ENCODE assay signal across 9 mouse cellular contexts in genomic region chr6:87621281-87621680, GRCm38 (mm10). TPM values are rescaled to one million over a fixed set of nuclear protein-coding genes. Genes with fewer than 3 reads are reported as not detected.
DNase-seq lines count a peak whose midpoint lies in the region; ATAC-seq and TF ChIP-seq lines count a peak whose summit lies in the region.
"Had no signal": no experiment of that assay in that cellular context is flagged by ENCODE, and none has a peak within 500 bp of the region (broad histone marks: within the 10 kb centered on the region; RNA-seq: fewer than 3 reads in every experiment).

No protein-coding gene starts in this region.

- H3K27ac ChIP-seq in midbrain, embryonic 14.5 days (replicated peaks; ENCODE audit: low read depth, low read length) = no peak overlapping the region
- no peak overlapping the region for H3K27ac ChIP-seq in midbrain, embryonic 10.5 days (replicated peaks)
- H3K27ac ChIP-seq in heart, embryonic 16.5 days (ENCODE audit: low read length) = peak overlapping the region; percentile 40; the same call in 1 of the 2 replicates
- peak overlapping the region; percentile 83 for H3K27ac ChIP-seq in lung, embryonic 14.5 days (ENCODE audit: low read depth)

- DNase-seq in midbrain, embryonic 14.5 days = peak; percentile 68
- no peak for DNase-seq in midbrain, embryonic 10.5 days (ENCODE audit: low spot score)
- peak; percentile 17 for DNase-seq in cerebellum, adult 9-11 months
- DNase-seq in lung, embryonic 14.5 days = peak; percentile 85
- DNase-seq in left cerebral cortex, adult 11 months (ENCODE audit: low spot score) = no peak
- no peak for DNase-seq in layer of hippocampus, postnatal 36 days

- TF ChIP-seq CTCF in lung, embryonic 14.5 days (IDR thresholded peaks at IDR 0.05; ENCODE audit: low read depth) = no peak

- H3K9me3 ChIP-seq in midbrain, embryonic 14.5 days (ENCODE audit: control insufficient read depth, low read length) = no peaks in the 10 kb centered on the region
- no peaks in the 10 kb centered on the region for H3K9me3 ChIP-seq in midbrain, embryonic 10.5 days (replicated peaks)
- no peaks in the 10 kb centered on the region for H3K9me3 ChIP-seq in heart, embryonic 16.5 days (replicated peaks; ENCODE audit: control insufficient read depth, low read length)
- H3K9me3 ChIP-seq in lung, embryonic 14.5 days (ENCODE audit: low read depth, low read length) = no peaks in the 10 kb centered on the region

- no peaks in the 10 kb centered on the region for H3K36me3 ChIP-seq in midbrain, embryonic 14.5 days (ENCODE audit: control insufficient read depth, insufficient read depth, low read length)
- no peaks in the 10 kb centered on the region for H3K36me3 ChIP-seq in midbrain, embryonic 10.5 days
- no peaks in the 10 kb centered on the region for H3K36me3 ChIP-seq in heart, embryonic 16.5 days (ENCODE audit: control insufficient read depth, insufficient read depth)
- H3K36me3 ChIP-seq in lung, embryonic 14.5 days (ENCODE audit: insufficient read depth) = no peaks in the 10 kb centered on the region

- no peaks in the 10 kb centered on the region for H3K4me1 ChIP-seq in midbrain, embryonic 14.5 days (ENCODE audit: control insufficient read depth, insufficient read depth, low read length)
- no peaks in the 10 kb centered on the region; the same call in 1 of the 2 replicates for H3K4me1 ChIP-seq in midbrain, embryonic 10.5 days
- H3K4me1 ChIP-seq in heart, embryonic 16.5 days (ENCODE audit: control insufficient read depth, insufficient read depth, low read length) = peaks cover 6% of the 10 kb centered on the region
- H3K4me1 ChIP-seq in lung, embryonic 14.5 days (ENCODE audit: insufficient read depth) = peaks cover 14% of the 10 kb centered on the region

- H3K4me3 ChIP-seq in midbrain, embryonic 14.5 days (replicated peaks; ENCODE audit: low read depth, low read length) = no peak overlapping the region
- no peak overlapping the region for H3K4me3 ChIP-seq in midbrain, embryonic 10.5 days
- no peak overlapping the region for H3K4me3 ChIP-seq in heart, embryonic 16.5 days (ENCODE audit: low read length)
- no peak overlapping the region for H3K4me3 ChIP-seq in lung, embryonic 14.5 days (ENCODE audit: low read depth, low read length)
- H3K4me3 ChIP-seq: myocyte had no signal

- WGBS in midbrain, embryonic 14.5 days = 50% methylated on average over 3 of the region's 3 CpGs
- 83% methylated on average over 3 of the region's 3 CpGs for WGBS in midbrain, embryonic 10.5 days
- 28% methylated on average over 3 of the region's 3 CpGs for WGBS in heart, embryonic 16.5 days
- 17% methylated on average over 3 of the region's 3 CpGs for WGBS in lung, embryonic 14.5 days

- peak; percentile 53; the same call in 1 of the 2 replicates for ATAC-seq in midbrain, embryonic 14.5 days (ENCODE audit: low FRiP score, low TSS enrichment)
- ATAC-seq in heart, embryonic 16.5 days (replicated peaks; ENCODE audit: extremely low read depth, insufficient read depth, low FRiP score) = peak; percentile 83
- peak; percentile 89 for ATAC-seq in lung, embryonic 14.5 days (ENCODE audit: insufficient read depth)
- ATAC-seq in activated CD4-positive, CD25-positive, alpha-beta regulatory T cell, adult 4 months = no peak

- H3K27me3 ChIP-seq in midbrain, embryonic 14.5 days (ENCODE audit: control insufficient read depth, insufficient read depth, low read length) = no peaks in the 10 kb centered on the region
- no peaks in the 10 kb centered on the region for H3K27me3 ChIP-seq in midbrain, embryonic 10.5 days (ENCODE audit: low read depth, poor library complexity, severe bottlenecking)
- H3K27me3 ChIP-seq in heart, embryonic 16.5 days (ENCODE audit: control insufficient read depth, insufficient read depth, low read length) = no peaks in the 10 kb centered on the region
- H3K27me3 ChIP-seq in lung, embryonic 14.5 days (ENCODE audit: insufficient read depth, low read length) = no peaks in the 10 kb centered on the region

- no peak overlapping the region for H3K4me2 ChIP-seq in midbrain, embryonic 14.5 days (ENCODE audit: low read length)
- no peak overlapping the region for H3K4me2 ChIP-seq in heart, embryonic 16.5 days (ENCODE audit: low read depth, low read length)
- H3K4me2 ChIP-seq in lung, embryonic 14.5 days = no peak overlapping the region

- H3K9ac ChIP-seq in midbrain, embryonic 14.5 days (replicated peaks; ENCODE audit: low read length) = no peak overlapping the region
- no peak overlapping the region for H3K9ac ChIP-seq in heart, embryonic 16.5 days (ENCODE audit: low read length)
- no peak overlapping the region for H3K9ac ChIP-seq in lung, embryonic 14.5 days

RNA-seq across cellular contexts. Expression of gene Prokr1, which starts 30.7 kb away (rescaled TPM):
- polyA plus RNA-seq in midbrain, embryonic 14.5 days (2014; fragmentation: Nextera tagmentation; extraction: Ambion mirVana) = 1.00 and 1.5 TPM in 2 replicates
- 3.1 and 3.4 TPM in 2 replicates for polyA plus RNA-seq in midbrain, embryonic 10.5 days (2016; fragmentation: Nextera tagmentation; extraction: Ambion mirVana)
- polyA plus RNA-seq in heart, embryonic 16.5 days (2015; fragmentation: Nextera tagmentation; extraction: Ambion mirVana) = 0.87 and 1.4 TPM in 2 replicates
- polyA plus RNA-seq in lung, embryonic 14.5 days (2014; fragmentation: Nextera tagmentation; extraction: Ambion mirVana) = 2.5 and 3.2 TPM in 2 replicates
- polyA plus RNA-seq in activated CD4-positive, CD25-positive, alpha-beta regulatory T cell, adult 4 months (2017; shearing (Covaris generic)) = not detected
- under 1 TPM in 1 of 2 experiments, not detected in 1; 0.25 TPM for total RNA-seq in layer of hippocampus, postnatal 36 days (2021)

RNA-seq across cellular contexts. Expression of gene Aplf, which starts 50.7 kb away (rescaled TPM):
- 6.0 and 8.4 TPM in 2 replicates for polyA plus RNA-seq in midbrain, embryonic 14.5 days (2014; fragmentation: Nextera tagmentation; extraction: Ambion mirVana)
- polyA plus RNA-seq in midbrain, embryonic 10.5 days (2016; fragmentation: Nextera tagmentation; extraction: Ambion mirVana) = 13.2 and 13.8 TPM in 2 replicates
- polyA plus RNA-seq in heart, embryonic 16.5 days (2015; fragmentation: Nextera tagmentation; extraction: Ambion mirVana) = 7.2 and 7.9 TPM in 2 replicates
- polyA plus RNA-seq in lung, embryonic 14.5 days (2014; fragmentation: Nextera tagmentation; extraction: Ambion mirVana) = 14.6 and 15.4 TPM in 2 replicates
- polyA plus RNA-seq in activated CD4-positive, CD25-positive, alpha-beta regulatory T cell, adult 4 months (2017; shearing (Covaris generic)) = 1 to 10 TPM; 4.0 to 4.7 TPM
- total RNA-seq in layer of hippocampus, postnatal 36 days (2021) = 1 to 10 TPM; 6.2 to 6.5 TPM

Comparison
In these comparisons a context has a peak if more than half of its experiments do, and no peak if none do; other contexts are left out.
1. DNase-seq: peak in midbrain, embryonic 14.5 days (single experiment), cerebellum, adult 9-11 months (single experiment) and lung, embryonic 14.5 days (single experiment); none in midbrain, embryonic 10.5 days (single experiment), left cerebral cortex, adult 11 months (single experiment) and layer of hippocampus, postnatal 36 days (0 of 2).
2. H3K27ac ChIP-seq: peak in heart, embryonic 16.5 days (single experiment) and lung, embryonic 14.5 days (single experiment); none in midbrain, embryonic 14.5 days (single experiment) and midbrain, embryonic 10.5 days (single experiment).